Mouse (Mus musculus): ENCODE measurements around the gene Cdc40. TPM values are rescaled to one million over a fixed set of nuclear protein-coding genes. Genes with fewer than 3 reads are reported as not detected.
"Not testable (repeated sequence)": the region's sequence is repeated elsewhere in the genome, so short reads cannot be mapped to it uniquely, and the experiment has no call there.

Gene Cdc40
- polyA plus RNA-seq, 1 experiment from 2014 or later, result 34.2 TPM

- H3K36me3 ChIP-seq (replicated peaks); H3K4me1 ChIP-seq; H3K27me3 ChIP-seq (ENCODE audit: poor library complexity, severe bottlenecking); H3K27ac ChIP-seq; H3K9me3 ChIP-seq; DNase-seq (ENCODE audit: extremely low spot score, low spot score); H3K4me3 ChIP-seq: not testable (repeated sequence)
- WGBS, result 27% methylated on average over 5 of the region's 5 CpGs
Measured at GRCm38 (mm10) chr10:40809411-40809910, 73.7 kb downstream of the Cdc40 start.

- DNase-seq (ENCODE audit: extremely low spot score, low spot score), result no peak
- WGBS, result 85% methylated on average over 4 of the region's 4 CpGs
- Histone ChIP-seq H3K4me1 (no peaks in the 10 kb centered on the region), H3K36me3 (replicated peaks) (no peaks in the 10 kb centered on the region), H3K9me3 (no peaks in the 10 kb centered on the region), H3K27me3 (ENCODE audit: poor library complexity, severe bottlenecking) (no peaks in the 10 kb centered on the region), H3K27ac (no peak overlapping the region), H3K4me3 (no peak overlapping the region)
Measured at GRCm38 (mm10) chr10:40806221-40806620, 76.9 kb downstream of the Cdc40 start.

DNA sequence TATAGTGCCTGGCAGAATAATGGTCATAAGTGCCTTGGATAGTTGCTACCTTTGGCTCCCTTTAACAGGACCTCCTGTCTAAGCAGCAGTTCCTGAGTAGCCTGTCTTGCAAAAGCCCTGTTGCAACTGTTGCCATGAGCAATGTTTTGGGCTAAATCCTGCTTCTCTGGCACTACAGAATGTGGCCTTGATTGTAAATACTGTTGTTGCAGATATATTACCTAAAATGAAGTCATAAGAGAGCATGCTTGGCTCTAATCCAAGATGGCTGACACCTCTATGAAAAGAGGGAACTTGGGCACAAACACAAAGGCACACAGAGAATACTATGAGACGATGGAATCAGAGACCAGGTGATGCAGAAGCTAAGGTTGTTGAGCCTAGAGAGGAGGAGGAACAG is 77.9 kb downstream of the Cdc40 start:
- Histone ChIP-seq H3K27ac (no peak overlapping the region), H3K4me1 (no peaks in the 10 kb centered on the region), H3K36me3 (replicated peaks) (no peaks in the 10 kb centered on the region), H3K9me3 (no peaks in the 10 kb centered on the region), H3K4me3 (no peak overlapping the region), H3K27me3 (ENCODE audit: poor library complexity, severe bottlenecking) (no peaks in the 10 kb centered on the region)
- DNase-seq (ENCODE audit: extremely low spot score, low spot score), result no peak
- 90% methylated on average over 1 of the region's 1 CpGs for WGBS

- DNase-seq (ENCODE audit: extremely low spot score, low spot score), result no peak
- no peak overlapping the region for H3K27ac ChIP-seq
- peaks cover 12% of the 10 kb centered on the region; the same call in 1 of the 2 replicates for H3K4me1 ChIP-seq
- H3K9me3 ChIP-seq, result peaks cover 2% of the 10 kb centered on the region; the same call in 1 of the 2 replicates
- no peaks in the 10 kb centered on the region for H3K27me3 ChIP-seq (ENCODE audit: poor library complexity, severe bottlenecking)
- H3K36me3 ChIP-seq (replicated peaks), result no peaks in the 10 kb centered on the region
- 84% methylated on average over 3 of the region's 3 CpGs for WGBS
- no peak overlapping the region for H3K4me3 ChIP-seq
Measured at GRCm38 (mm10) chr10:40792115-40792514, 91.0 kb downstream of the Cdc40 start.

- no peaks in the 10 kb centered on the region for H3K36me3 ChIP-seq (replicated peaks)
- H3K4me1 ChIP-seq, result no peaks in the 10 kb centered on the region
- 84% methylated on average over 3 of the region's 3 CpGs for WGBS
- H3K27ac ChIP-seq, result no peak overlapping the region
- no peak overlapping the region for H3K4me3 ChIP-seq
- no peaks in the 10 kb centered on the region for H3K27me3 ChIP-seq (ENCODE audit: poor library complexity, severe bottlenecking)
- H3K9me3 ChIP-seq, result peaks cover 4% of the 10 kb centered on the region; the same call in 1 of the 2 replicates
- DNase-seq (ENCODE audit: extremely low spot score, low spot score), result no peak
Measured at GRCm38 (mm10) chr10:40790406-40790805, 92.7 kb downstream of the Cdc40 start.

Other genes starting within 250 kb of the Cdc40 start
- gene Mettl24, start 200.0 kb downstream of the Cdc40 start, polyA plus RNA-seq (2016; fragmentation: Nextera tagmentation; extraction: Ambion mirVana), result 0.53 and 0.78 TPM in 2 replicates
- gene Wasf1, start 164 bp upstream of the Cdc40 start, polyA plus RNA-seq (2016; fragmentation: Nextera tagmentation; extraction: Ambion mirVana), result 43.8 and 49.1 TPM in 2 replicates
- gene Gpr6, start 189.0 kb upstream of the Cdc40 start, polyA plus RNA-seq (2016; fragmentation: Nextera tagmentation; extraction: Ambion mirVana), result not detected in 2 replicates